Mouse (Mus musculus) macrophage (primary cell): ENCODE results near the gene Tmsb15l. TPM values are rescaled to one million over a fixed set of nuclear protein-coding genes. Genes with fewer than 3 reads are reported as not detected.
"Not testable (repeated sequence)": the region's sequence is repeated elsewhere in the genome, so short reads cannot be mapped to it uniquely, and the experiment has no call there.

Experiments used
- H3K27ac ChIP-seq: fragments of 350-480 bp; formaldehyde crosslinking; 2 replicates; pipeline ENCODE4 v1.9.0; 2021
- H3K36me3 ChIP-seq: fragments of 350-480 bp; formaldehyde crosslinking; 2 replicates; pipeline ENCODE4 v1.9.0; 2021; ENCODE audit errors: inconsistent target
- H3K4me3 ChIP-seq: fragments of 350-480 bp; formaldehyde crosslinking; 2 replicates; pipeline ENCODE4 v1.9.0; 2021; ENCODE audit errors: inconsistent target
- H3K79me2 ChIP-seq: fragments of 350-480 bp; formaldehyde crosslinking; 2 replicates; pipeline ENCODE4 v1.9.0; 2021; ENCODE audit errors: inconsistent target
- WGBS: methylation state at CpG from one replicate; pipeline ENCODE4 v1.1.7; 2026; ENCODE audit warnings: inconsistent platforms; ENCODE audit not compliant: missing documents; 5-methylcytosine and 5-hydroxymethylcytosine counted together
- polyA plus RNA-seq: library from polyadenylated mRNA; stranded (reverse); fragments of 250-400 nt; gene quantifications from 3 replicates; pipeline ENCODE4 v1.2.4, GENCODE M21; 2018; ENCODE audit warnings: inconsistent platforms

The Tmsb15l gene
- polyA plus RNA-seq, 1 experiment from 2014 or later, result 0.36 TPM

- H3K27ac ChIP-seq, H3K36me3 ChIP-seq, H3K79me2 ChIP-seq, H3K4me3 ChIP-seq: not testable (repeated sequence)
- WGBS, result 54% methylated on average over 13 of the region's 13 CpGs
These were observed 18.9 kb downstream of the Tmsb15l start for GRCm38 (mm10) chrX:136957583-136958279.

GRCm38 (mm10) chrX:136937985-136938384 is 38.7 kb downstream of the Tmsb15l start:
- H3K4me3 ChIP-seq, result no peak overlapping the region
- 59% methylated on average over 3 of the region's 3 CpGs for WGBS
- no peaks in the 10 kb centered on the region for H3K79me2 ChIP-seq
- H3K27ac ChIP-seq, result no peak overlapping the region
- no peaks in the 10 kb centered on the region for H3K36me3 ChIP-seq

- WGBS, result 95% methylated on average over 12 of the region's 14 CpGs
These were observed 49.6 kb downstream of the Tmsb15l start, which contains the start of gene H2bfm for GRCm38 (mm10) chrX:136927031-136927430. Gene H2bfm (plus strand): TSS chrX:136927325.

GRCm38 (mm10) chrX:136925863-136926262 is 50.8 kb downstream of the Tmsb15l start:
- H3K4me3 ChIP-seq, result no peak overlapping the region
- H3K36me3 ChIP-seq, result no peaks in the 10 kb centered on the region
- no peak overlapping the region for H3K27ac ChIP-seq
- H3K79me2 ChIP-seq, result no peaks in the 10 kb centered on the region

More at GRCm38 (mm10) chrX:136927031-136927430, 49.6 kb downstream of the Tmsb15l start, which contains the start of gene H2bfm:
- no peak within 1 kb of the TSS for H3K27ac ChIP-seq
- H3K4me3 ChIP-seq, result no peak within 1 kb of the TSS
- H3K79me2 ChIP-seq, result no peaks in the 10 kb centered on the region
- H3K36me3 ChIP-seq, result no peaks in the 10 kb centered on the region

Other genes with a start within 250 kb of the Tmsb15l start
- 146 to 528 TPM (median 198 TPM) in 3 replicates for gene Morf4l2, start 233.2 kb downstream of the Tmsb15l start, polyA plus RNA-seq
- gene Glra4, start 196.7 kb downstream of the Tmsb15l start, polyA plus RNA-seq, result not detected in 3 replicates
- 0.05 to 0.20 TPM (median 0.06 TPM) in 3 replicates for gene Plp1, start 154.2 kb downstream of the Tmsb15l start, polyA plus RNA-seq
- gene Rab9b, start 108.1 kb downstream of the Tmsb15l start, polyA plus RNA-seq, result not detected in 3 replicates
- gene H2bfm, start 49.5 kb downstream of the Tmsb15l start, polyA plus RNA-seq, result not detected in 3 replicates
- gene Tmsb15b2, start 1.4 kb downstream of the Tmsb15l start, polyA plus RNA-seq, result not detected in 3 replicates
- gene Tmsb15b1, start within 50 bp of the Tmsb15l start, polyA plus RNA-seq, result not detected in 3 replicates
- not detected in 3 replicates for gene Zcchc18, start 16.3 kb upstream of the Tmsb15l start, polyA plus RNA-seq
- gene Slc25a53, start 61.4 kb upstream of the Tmsb15l start, polyA plus RNA-seq, result 2.3 to 3.0 TPM (median 2.7 TPM) in 3 replicates
- 2.3 to 3.2 TPM (median 2.4 TPM) in 3 replicates for gene Fam199x, start 72.7 kb upstream of the Tmsb15l start, polyA plus RNA-seq
- not detected in 3 replicates for gene Esx1, start 145.2 kb upstream of the Tmsb15l start, polyA plus RNA-seq